Mouse (Mus musculus) kidney, postnatal 25 days (tissue): Measurements from ENCODE around the gene Phlpp2.
A peak's percentile ranks its signal among the peaks of the same experiment; 100 is the strongest.

Experiments used
- DNase-seq, 2 experiments: peaks; one replicate each; pipeline ENCODE4 v3.0.0; 2021; ENCODE audit warnings: mixed read lengths in 2 of 2

Phlpp2 gene

GRCm38 (mm10) chr8:109903909-109904469 lies 35.6 kb downstream of the Phlpp2 start:
- DNase-seq: no peak

GRCm38 (mm10) chr8:109904928-109905668 lies 36.8 kb downstream of the Phlpp2 start:
- no peak for DNase-seq

GRCm38 (mm10) chr8:109906907-109907306 lies 38.6 kb downstream of the Phlpp2 start:
- no peak for DNase-seq

GRCm38 (mm10) chr8:109907376-109907775 lies 39.0 kb downstream of the Phlpp2 start:
- DNase-seq: no peak

GRCm38 (mm10) chr8:109917277-109917676 lies 48.9 kb downstream of the Phlpp2 start:
- peak; percentile 69 to 75 for DNase-seq

GRCm38 (mm10) chr8:109920406-109921390 lies 52.4 kb downstream of the Phlpp2 start:
- DNase-seq: no peak

GRCm38 (mm10) chr8:109941606-109942360 lies 73.4 kb downstream of the Phlpp2 start:
- DNase-seq: no peak

GRCm38 (mm10) chr8:109945153-109945632 lies 76.9 kb downstream of the Phlpp2 start:
- DNase-seq: peak; percentile 57 to 78

- no peak for DNase-seq
Measured at GRCm38 (mm10) chr8:109945694-109946093, 77.4 kb downstream of the Phlpp2 start.

- peak; percentile 37 to 71 for DNase-seq
Measured at GRCm38 (mm10) chr8:109946272-109946671, 77.9 kb downstream of the Phlpp2 start.

GRCm38 (mm10) chr8:109947447-109948284 lies 79.3 kb downstream of the Phlpp2 start:
- DNase-seq: peak in 1 of 2 experiments; percentile 50

GRCm38 (mm10) chr8:109948285-109948564 lies 79.9 kb downstream of the Phlpp2 start:
- DNase-seq: no peak

- DNase-seq: no peak
Measured at GRCm38 (mm10) chr8:109952171-109952570, 83.8 kb downstream of the Phlpp2 start.

- DNase-seq: peak in 1 of 2 experiments; percentile 62
Measured at GRCm38 (mm10) chr8:109954486-109954948, 86.2 kb downstream of the Phlpp2 start.

- peak; percentile 60 to 77 for DNase-seq
Measured at GRCm38 (mm10) chr8:109957167-109958028, 89.1 kb downstream of the Phlpp2 start.

- DNase-seq: peak in 1 of 2 experiments; percentile 62
Measured at GRCm38 (mm10) chr8:109958036-109958655, 89.8 kb downstream of the Phlpp2 start.

GRCm38 (mm10) chr8:109959112-109959511 lies 90.8 kb downstream of the Phlpp2 start:
- DNase-seq: no peak

- DNase-seq: peak; percentile 85 to 91
Measured at GRCm38 (mm10) chr8:109961693-109962367, 93.5 kb downstream of the Phlpp2 start, which contains the start of gene Marveld3. Marveld3 (minus strand) TSS chr8:109962203.

GRCm38 (mm10) chr8:109962896-109963295 lies 94.6 kb downstream of the Phlpp2 start:
- DNase-seq: peak in 1 of 2 experiments; percentile 16
